Mouse (Mus musculus) forebrain, embryonic 15.5 days (tissue): Measurements from ENCODE around the gene Gm10382. TPM values are rescaled to one million over a fixed set of nuclear protein-coding genes. Genes with fewer than 3 reads are reported as not detected.
"Not testable (repeated sequence)": the region's sequence is repeated elsewhere in the genome, so short reads cannot be mapped to it uniquely, and the experiment has no call there.

Experiments used
- ATAC-seq: fragments of 200-750 bp; cut with Nextera tagmentation; replicated peaks from 2 replicates; pipeline ENCODE4 v1.8.0; 2017; ENCODE audit warnings: mild to moderate bottlenecking, moderate TSS enrichment, moderate library complexity
- H3K27ac ChIP-seq: fragments of 300-500 bp; sonication (generic); replicated peaks from 2 replicates; pipeline ENCODE4 v1.5.1; 2015; ENCODE audit warnings: mild to moderate bottlenecking, inconsistent platforms
- H3K27me3 ChIP-seq: fragments of 300-500 bp; sonication (generic); 2 replicates; pipeline ENCODE4 v1.6.1; 2015; ENCODE audit warnings: inconsistent platforms
- H3K36me3 ChIP-seq: fragments of 300-500 bp; sonication (generic); 2 replicates; pipeline ENCODE4 v1.6.1; 2015; ENCODE audit warnings: mild to moderate bottlenecking, inconsistent platforms
- H3K4me1 ChIP-seq: fragments of 300-500 bp; sonication (generic); 2 replicates; pipeline ENCODE4 v1.6.1; 2015; ENCODE audit warnings: inconsistent platforms
- H3K4me2 ChIP-seq: fragments of 300-500 bp; sonication (generic); replicated peaks from 2 replicates; pipeline ENCODE4 v1.6.1; 2015; ENCODE audit warnings: mild to moderate bottlenecking, inconsistent platforms
- H3K4me3 ChIP-seq: fragments of 300-500 bp; sonication (generic); 2 replicates; pipeline ENCODE4 v1.5.1; 2015; ENCODE audit warnings: mild to moderate bottlenecking, inconsistent platforms
- H3K9ac ChIP-seq: fragments of 300-500 bp; sonication (generic); replicated peaks from 2 replicates; pipeline ENCODE4 v1.6.1; 2015; ENCODE audit warnings: mild to moderate bottlenecking, inconsistent platforms
- H3K9me3 ChIP-seq: fragments of 300-500 bp; sonication (generic); 2 replicates; pipeline ENCODE4 v1.6.1; 2016; ENCODE audit warnings: inconsistent platforms
- WGBS: fragments of 180-500 bp; shearing (Covaris S2); methylation state at CpG from one replicate; pipeline ENCODE4 v1.1.7; 2015; ENCODE audit warnings: mixed read lengths; 5-methylcytosine and 5-hydroxymethylcytosine counted together
- polyA plus RNA-seq: library from polyadenylated mRNA; unstranded; fragments of >200 nt; fragmentation: Nextera tagmentation; extraction: Ambion mirVana; gene quantifications from 2 replicates; pipeline ENCODE4 v1.2.1, GENCODE M21; 2015

Gm10382 gene
- polyA plus RNA-seq, 1 experiment from 2014 or later: 0.55 TPM

GRCm38 (mm10) chr5:125389579-125390441, 688 bp downstream of the Gm10382 start, which contains the start of gene Ubc:
Gene Ubc, minus strand, starts transcription at chr5:125390202.
- Histone ChIP-seq H3K4me2 (peak within 1 kb of the TSS; percentile 68), H3K4me3 (peak within 1 kb of the TSS; percentile 100), H3K9ac (peak within 1 kb of the TSS; percentile 100), H3K4me1 (peaks cover 63% of the 10 kb centered on the region), H3K27ac (peak within 1 kb of the TSS; percentile 98), H3K36me3 (peaks cover 12% of the 10 kb centered on the region), H3K27me3 (no peaks in the 10 kb centered on the region), H3K9me3 (no peaks in the 10 kb centered on the region)
- peak; percentile 49 for ATAC-seq
- WGBS: under 1% methylated on average over 67 of the region's 69 CpGs

DNA sequence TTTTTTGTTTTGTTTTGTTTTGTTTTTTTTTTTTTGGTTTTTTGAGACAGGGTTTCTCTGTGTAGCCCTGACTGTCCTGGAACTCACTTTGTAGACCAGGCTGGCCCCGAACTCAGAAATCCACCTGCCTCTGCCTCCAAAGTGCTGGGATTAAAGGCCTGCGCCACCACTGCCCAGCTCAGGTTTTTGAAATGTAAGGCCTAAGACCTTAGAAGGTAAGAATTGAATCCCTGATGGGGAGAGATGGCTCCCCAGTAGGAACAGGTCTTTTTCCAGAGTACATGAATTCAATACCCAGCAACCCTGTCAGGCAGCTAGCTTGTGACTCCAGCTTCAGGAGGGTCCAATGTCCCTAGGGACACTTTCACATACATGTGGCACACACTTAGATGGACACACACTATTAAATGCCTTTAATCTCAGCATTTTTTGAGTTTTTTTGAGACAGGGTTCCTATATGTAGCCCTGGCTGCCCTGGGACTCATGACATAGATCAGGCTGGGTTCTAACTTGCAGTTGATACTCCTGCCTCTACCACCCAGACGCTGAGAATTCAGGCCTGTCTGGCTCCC, 1.9 kb downstream of the Gm10382 start:
- H3K4me3 ChIP-seq: no peak overlapping the region
- no peak overlapping the region for H3K4me2 ChIP-seq
- H3K4me1 ChIP-seq: peaks cover 58% of the 10 kb centered on the region
- peaks cover under 1% of the 10 kb centered on the region; the same call in 1 of the 2 replicates for H3K36me3 ChIP-seq
- no peaks in the 10 kb centered on the region for H3K9me3 ChIP-seq
- WGBS: 98% methylated on average over 3 of the region's 3 CpGs
- no peak for ATAC-seq
- peak overlapping the region; percentile 98 for H3K27ac ChIP-seq
- no peaks in the 10 kb centered on the region for H3K27me3 ChIP-seq
- no peak overlapping the region for H3K9ac ChIP-seq

GRCm38 (mm10) chr5:125391609-125392008, 2.5 kb downstream of the Gm10382 start:
- ATAC-seq: no peak
- H3K36me3 ChIP-seq: no peaks in the 10 kb centered on the region
- H3K4me1 ChIP-seq: peaks cover 57% of the 10 kb centered on the region
- no peak overlapping the region for H3K4me2 ChIP-seq
- no peaks in the 10 kb centered on the region for H3K9me3 ChIP-seq
- no peak overlapping the region for H3K4me3 ChIP-seq
- H3K27me3 ChIP-seq: no peaks in the 10 kb centered on the region
- WGBS: 65% methylated on average over 5 of the region's 5 CpGs
- peak overlapping the region; percentile 98 for H3K27ac ChIP-seq
- no peak overlapping the region for H3K9ac ChIP-seq

DNA sequence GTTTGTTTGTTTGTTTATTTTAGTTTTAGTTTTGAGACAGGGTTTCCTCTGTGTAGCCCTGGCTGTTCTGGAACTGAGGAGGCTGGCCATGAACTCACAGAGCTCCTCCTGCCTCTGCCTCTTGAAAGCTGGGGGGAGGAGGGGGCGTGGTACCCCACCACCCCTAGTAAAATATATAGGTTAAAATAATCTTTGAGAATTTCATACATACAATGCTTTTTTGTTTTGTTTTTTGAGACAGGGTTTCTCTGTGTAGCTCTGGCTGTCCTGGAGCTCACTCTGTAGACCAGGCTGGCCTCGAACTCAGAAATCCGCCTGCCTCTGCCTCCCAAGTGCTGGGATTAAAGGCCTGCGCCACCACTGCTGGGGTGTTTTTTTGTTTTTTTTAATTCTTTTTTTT, 3.1 kb downstream of the Gm10382 start:
- not testable (repeated sequence) for H3K4me3 ChIP-seq, H3K9me3 ChIP-seq, H3K9ac ChIP-seq, ATAC-seq, H3K36me3 ChIP-seq, H3K27me3 ChIP-seq, H3K4me2 ChIP-seq
- WGBS: 94% methylated on average over 4 of the region's 4 CpGs
- Histone ChIP-seq H3K27ac (peak overlapping the region; percentile 98), H3K4me1 (peaks cover 57% of the 10 kb centered on the region)

GRCm38 (mm10) chr5:125392618-125392976, 3.5 kb downstream of the Gm10382 start:
- Histone ChIP-seq H3K27me3 (no peaks in the 10 kb centered on the region), H3K4me3 (peak overlapping the region; percentile 36), H3K36me3 (no peaks in the 10 kb centered on the region), H3K4me1 (peaks cover 57% of the 10 kb centered on the region), H3K27ac (peak overlapping the region; percentile 98), H3K9me3 (no peaks in the 10 kb centered on the region), H3K4me2 (peak overlapping the region; percentile 49), H3K9ac (peak overlapping the region; percentile 41)
- WGBS: 21% methylated on average over 1 of the region's 1 CpGs
- 0 out of 2 replicates have a peak, but pooled peaks have one; percentile 6 for ATAC-seq

- Histone ChIP-seq H3K9ac (peak overlapping the region; percentile 47), H3K36me3 (no peaks in the 10 kb centered on the region), H3K4me1 (peaks cover 55% of the 10 kb centered on the region), H3K9me3 (no peaks in the 10 kb centered on the region), H3K27me3 (no peaks in the 10 kb centered on the region), H3K4me3 (peak overlapping the region; percentile 36), H3K4me2 (peak overlapping the region; percentile 49), H3K27ac (peak overlapping the region; percentile 98)
- ATAC-seq: peak; percentile 92
- WGBS: under 1% methylated on average over 20 of the region's 20 CpGs
Observed at GRCm38 (mm10) chr5:125392977-125393621, 4.0 kb downstream of the Gm10382 start.

DNA sequence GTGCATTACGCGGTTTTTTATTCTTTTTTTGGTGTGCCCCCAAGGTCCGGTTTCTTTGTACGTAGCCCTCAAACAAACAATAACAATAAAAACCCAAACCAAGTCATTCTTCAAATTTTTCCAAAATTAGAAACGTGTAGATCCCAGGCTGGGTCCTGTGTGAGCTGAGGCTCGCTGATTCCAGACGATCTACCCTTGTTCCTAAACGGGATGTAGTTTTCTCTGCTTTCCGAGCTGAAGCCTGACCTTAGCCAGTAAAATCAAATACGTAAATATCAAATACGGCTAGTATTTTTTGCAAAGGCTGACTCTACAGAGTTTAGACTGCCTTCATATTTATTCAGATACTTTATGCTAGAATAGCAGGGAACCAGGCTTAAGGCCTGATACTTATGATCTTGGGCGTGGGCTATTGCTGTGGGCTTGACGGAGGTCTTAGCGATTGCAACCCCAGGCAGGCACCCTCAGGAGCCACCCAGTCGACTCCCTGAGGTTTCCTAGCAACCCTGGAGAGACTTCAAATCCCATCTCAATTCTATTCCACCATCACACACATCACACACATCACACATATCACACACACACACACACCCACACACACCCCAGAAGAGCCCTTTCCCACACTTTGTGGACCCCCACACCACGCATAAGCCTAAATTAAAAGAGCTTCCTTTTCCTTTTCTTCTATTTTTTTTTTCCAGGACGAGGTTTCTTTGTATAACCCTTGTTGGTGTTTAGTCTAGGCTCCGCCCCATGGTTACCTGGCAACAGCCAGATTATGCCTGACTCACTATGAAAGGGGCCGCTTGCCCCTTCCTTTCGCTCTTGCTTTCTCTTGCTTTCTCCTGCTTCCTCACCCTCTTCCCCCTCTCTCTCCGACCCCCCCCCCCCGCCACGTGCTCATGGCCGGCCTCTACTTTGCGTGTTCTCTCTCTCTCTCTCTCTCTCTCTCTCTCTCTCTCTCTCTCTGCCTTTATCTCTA, 4.8 kb downstream of the Gm10382 start:
- peak overlapping the region; percentile 98 for H3K27ac ChIP-seq
- peak overlapping the region; percentile 36 for H3K4me3 ChIP-seq
- no peaks in the 10 kb centered on the region for H3K27me3 ChIP-seq
- WGBS: 3% methylated on average over 23 of the region's 25 CpGs
- ATAC-seq: peak; percentile 75
- H3K9me3 ChIP-seq: no peaks in the 10 kb centered on the region
- no peaks in the 10 kb centered on the region for H3K36me3 ChIP-seq
- peak overlapping the region; percentile 47 for H3K9ac ChIP-seq
- H3K4me1 ChIP-seq: peaks cover 49% of the 10 kb centered on the region
- peak overlapping the region; percentile 49 for H3K4me2 ChIP-seq

DNA sequence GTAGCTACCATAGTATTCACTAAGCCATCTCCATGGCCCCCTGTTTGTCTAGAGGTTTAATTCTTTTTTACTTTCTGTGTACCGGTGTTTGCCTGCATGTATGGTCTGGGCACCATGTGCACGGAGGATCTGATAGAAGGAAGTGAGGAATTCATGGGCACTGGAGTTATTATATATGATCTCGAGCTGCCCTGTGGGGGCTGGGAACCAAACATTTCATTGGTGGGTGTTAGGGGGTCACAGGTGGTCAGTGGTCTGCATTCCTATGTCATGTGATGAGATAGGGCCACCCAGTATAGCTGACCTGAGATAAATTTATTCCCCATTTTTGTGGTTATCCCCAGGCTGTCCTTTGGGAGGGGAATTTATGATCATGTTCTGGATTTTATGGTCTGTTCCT, 5.9 kb downstream of the Gm10382 start:
- no peak overlapping the region for H3K4me3 ChIP-seq
- 34% methylated on average over 3 of the region's 3 CpGs for WGBS
- peaks cover 48% of the 10 kb centered on the region for H3K4me1 ChIP-seq
- H3K27me3 ChIP-seq: no peaks in the 10 kb centered on the region
- no peaks in the 10 kb centered on the region for H3K36me3 ChIP-seq
- H3K9ac ChIP-seq: no peak overlapping the region
- H3K4me2 ChIP-seq: no peak overlapping the region
- peak overlapping the region; percentile 98 for H3K27ac ChIP-seq
- H3K9me3 ChIP-seq: no peaks in the 10 kb centered on the region
- no peak for ATAC-seq

- H3K27me3 ChIP-seq: no peaks in the 10 kb centered on the region
- no peak overlapping the region for H3K9ac ChIP-seq
- 70% methylated on average over 7 of the region's 7 CpGs for WGBS
- ATAC-seq: no peak
- no peak overlapping the region for H3K4me2 ChIP-seq
- H3K4me1 ChIP-seq: peaks cover 8% of the 10 kb centered on the region; the same call in 1 of the 2 replicates
- H3K4me3 ChIP-seq: no peak overlapping the region
- H3K27ac ChIP-seq: no peak overlapping the region
- no peaks in the 10 kb centered on the region for H3K36me3 ChIP-seq
- no peaks in the 10 kb centered on the region for H3K9me3 ChIP-seq
Observed at GRCm38 (mm10) chr5:125400903-125401302, 11.8 kb downstream of the Gm10382 start.

GRCm38 (mm10) chr5:125402476-125402875, 13.4 kb downstream of the Gm10382 start:
- Histone ChIP-seq H3K4me1 (peaks cover 16% of the 10 kb centered on the region), H3K9ac (no peak overlapping the region), H3K4me2 (no peak overlapping the region), H3K27me3 (no peaks in the 10 kb centered on the region), H3K4me3 (no peak overlapping the region), H3K36me3 (no peaks in the 10 kb centered on the region), H3K27ac (no peak overlapping the region), H3K9me3 (no peaks in the 10 kb centered on the region)
- WGBS: 56% methylated on average over 10 of the region's 10 CpGs
- no peak for ATAC-seq

DNA sequence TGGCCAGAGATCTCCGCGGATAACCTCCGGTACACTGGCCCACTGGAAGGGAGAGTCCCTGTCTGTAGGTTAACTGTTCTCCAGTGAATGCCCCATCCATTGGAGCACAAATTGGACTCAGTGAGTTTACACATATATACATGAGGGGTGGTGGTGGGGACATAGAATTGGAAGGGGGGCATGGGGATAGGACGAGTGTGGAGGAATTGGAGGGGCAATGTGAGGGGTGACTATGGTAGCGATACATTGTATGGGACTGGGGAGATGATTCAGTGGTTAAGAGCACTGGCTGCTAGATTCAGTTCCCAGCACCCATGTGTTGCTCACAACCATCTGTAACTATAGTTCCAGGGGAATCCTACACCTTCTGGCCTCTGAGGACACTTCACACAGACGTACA, 13.9 kb downstream of the Gm10382 start:
- 67% methylated on average over 6 of the region's 6 CpGs for WGBS
- Histone ChIP-seq H3K27ac (no peak overlapping the region), H3K36me3 (no peaks in the 10 kb centered on the region), H3K4me2 (no peak overlapping the region), H3K4me3 (no peak overlapping the region), H3K27me3 (no peaks in the 10 kb centered on the region), H3K4me1 (peaks cover 17% of the 10 kb centered on the region), H3K9me3 (no peaks in the 10 kb centered on the region), H3K9ac (no peak overlapping the region)
- no peak for ATAC-seq
